Mouse (Mus musculus): ENCODE results near the gene Klra5.
"Not testable (repeated sequence)": the region's sequence is repeated elsewhere in the genome, so short reads cannot be mapped to it uniquely, and the experiment has no call there.

Gene Klra5

GRCm38 (mm10) chr6:129917476-129917946 lies at the start of gene Klra5:
Klra5 (minus strand) TSS chr6:129917650.
- in situ Hi-C loops (cut with MboI): not testable (repeated sequence)

DNA sequence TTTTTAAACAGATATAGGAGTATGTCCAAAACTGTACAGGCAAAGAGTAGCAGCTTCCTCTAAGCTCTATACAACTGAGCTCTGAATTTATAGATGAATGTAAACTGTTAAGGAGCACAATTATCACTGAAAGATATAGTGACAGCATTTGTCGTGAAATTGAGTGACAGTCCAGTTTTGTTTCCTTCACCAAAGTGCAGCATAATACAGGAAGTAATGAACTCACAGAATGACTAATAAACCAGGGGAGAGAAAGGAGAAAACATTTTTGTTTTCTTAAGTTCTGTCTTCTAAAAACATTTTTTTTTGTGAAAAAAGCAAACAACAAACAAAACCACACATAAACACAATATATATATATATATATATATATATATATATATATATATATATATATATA lies 454 bp downstream of the Klra5 start:
- in situ Hi-C loops (cut with MboI): no loop called here

GRCm38 (mm10) chr6:129882525-129882924 lies 34.9 kb downstream of the Klra5 start:
- in situ Hi-C loops (cut with MboI): no loop called here

GRCm38 (mm10) chr6:129876549-129876948 lies 40.9 kb downstream of the Klra5 start, which contains the start of gene Klra17:
Klra17 (minus strand) TSS chr6:129876672.
- in situ Hi-C loops (cut with MboI): no loop called here

- in situ Hi-C loops (cut with MboI): not testable (repeated sequence)
These were observed 55.1 kb downstream of the Klra5 start, which contains the start of gene Gm17631 for GRCm38 (mm10) chr6:129862349-129862748. Gm17631 (plus strand) TSS chr6:129862649.

All from mature B cell (primary cell).